Mouse (Mus musculus): ENCODE results near the gene Vti1a.

DNA sequence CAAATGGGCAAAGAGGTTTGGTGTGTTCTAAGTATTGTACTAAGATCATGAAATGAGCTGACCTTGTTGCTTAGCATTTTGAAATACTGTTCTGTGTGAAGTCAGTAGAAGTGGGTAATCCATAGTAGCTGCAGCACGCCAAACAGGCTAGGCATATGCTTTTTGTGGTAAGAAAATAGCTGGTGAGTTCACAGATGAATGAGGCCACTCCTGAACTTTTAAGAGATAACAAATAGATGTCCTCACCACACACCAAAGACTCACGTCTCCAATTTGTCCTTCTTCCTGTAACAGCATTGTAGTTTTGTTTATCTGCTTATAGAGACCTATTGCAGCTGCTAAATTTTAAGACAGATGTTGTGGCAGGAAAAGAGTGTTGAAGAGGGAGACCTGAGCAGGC, 62.8 kb downstream of the Vti1a start:
- TF ChIP-seq CTCF (IDR thresholded peaks at IDR 0.05; ENCODE audit: low read depth) = no peak
- no peak for TF ChIP-seq EP300 (IDR thresholded peaks at IDR 0.05; ENCODE audit: low read depth)
